Mouse (Mus musculus): Measurements from ENCODE around the gene Dixdc1. TPM values are rescaled to one million over a fixed set of nuclear protein-coding genes. Genes with fewer than 3 reads are reported as not detected.

Gene Dixdc1
- polyA plus RNA-seq, 1 experiment from 2014 or later, result 8.1 TPM

DNA sequence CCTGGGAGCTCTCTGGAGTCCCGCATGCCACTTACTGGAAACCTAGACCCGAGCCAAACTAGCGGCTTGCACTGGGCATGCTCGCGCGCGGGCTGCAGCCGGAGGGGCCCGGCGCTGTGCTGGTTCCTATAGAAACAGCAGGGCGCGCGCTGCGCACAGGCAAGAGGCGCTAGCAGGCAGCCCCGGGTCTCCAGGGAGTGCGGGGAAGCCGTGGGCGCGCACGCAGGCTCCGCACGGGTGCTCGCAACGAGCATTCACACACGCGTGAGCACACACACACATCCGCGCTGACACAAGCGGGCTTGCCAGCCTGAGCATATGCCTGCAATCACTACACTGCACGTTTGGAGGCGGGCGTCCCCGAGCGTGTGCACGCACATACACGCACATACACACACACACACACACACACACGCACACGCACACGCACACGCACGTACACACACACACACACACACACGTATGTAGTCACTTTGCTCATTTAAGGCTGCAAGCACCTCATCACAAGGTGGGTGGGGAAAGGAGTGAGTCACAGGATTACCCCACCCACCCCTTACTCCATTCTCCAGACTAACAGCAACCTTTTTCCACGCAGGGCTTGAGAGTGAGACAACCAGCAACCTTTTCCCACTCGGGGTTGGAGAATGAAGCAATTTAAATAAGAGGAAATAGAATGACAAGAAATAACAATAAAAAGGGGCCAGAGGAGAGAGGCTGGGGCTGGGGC lies 11.2 kb downstream of the Dixdc1 start:
- WGBS, result under 1% methylated on average over 44 of the region's 45 CpGs
- Histone ChIP-seq H3K27me3 (ENCODE audit: control insufficient read depth, insufficient read depth, low read depth, low read length) (no peaks in the 10 kb centered on the region), H3K4me2 (ENCODE audit: low read depth, low read length) (peak overlapping the region; percentile 91), H3K9me3 (ENCODE audit: control insufficient read depth, low read length) (no peaks in the 10 kb centered on the region), H3K4me3 (ENCODE audit: low read length) (peak overlapping the region; percentile 65), H3K9ac (ENCODE audit: low read length) (peak overlapping the region; percentile 74), H3K36me3 (ENCODE audit: control insufficient read depth, insufficient read depth, low read length) (no peaks in the 10 kb centered on the region), H3K4me1 (replicated peaks; ENCODE audit: control insufficient read depth, insufficient read depth, low read length) (peaks cover 19% of the 10 kb centered on the region), H3K27ac (ENCODE audit: low read length) (no peak overlapping the region)
- peak; percentile 93 for ATAC-seq (ENCODE audit: low read depth)

DNA sequence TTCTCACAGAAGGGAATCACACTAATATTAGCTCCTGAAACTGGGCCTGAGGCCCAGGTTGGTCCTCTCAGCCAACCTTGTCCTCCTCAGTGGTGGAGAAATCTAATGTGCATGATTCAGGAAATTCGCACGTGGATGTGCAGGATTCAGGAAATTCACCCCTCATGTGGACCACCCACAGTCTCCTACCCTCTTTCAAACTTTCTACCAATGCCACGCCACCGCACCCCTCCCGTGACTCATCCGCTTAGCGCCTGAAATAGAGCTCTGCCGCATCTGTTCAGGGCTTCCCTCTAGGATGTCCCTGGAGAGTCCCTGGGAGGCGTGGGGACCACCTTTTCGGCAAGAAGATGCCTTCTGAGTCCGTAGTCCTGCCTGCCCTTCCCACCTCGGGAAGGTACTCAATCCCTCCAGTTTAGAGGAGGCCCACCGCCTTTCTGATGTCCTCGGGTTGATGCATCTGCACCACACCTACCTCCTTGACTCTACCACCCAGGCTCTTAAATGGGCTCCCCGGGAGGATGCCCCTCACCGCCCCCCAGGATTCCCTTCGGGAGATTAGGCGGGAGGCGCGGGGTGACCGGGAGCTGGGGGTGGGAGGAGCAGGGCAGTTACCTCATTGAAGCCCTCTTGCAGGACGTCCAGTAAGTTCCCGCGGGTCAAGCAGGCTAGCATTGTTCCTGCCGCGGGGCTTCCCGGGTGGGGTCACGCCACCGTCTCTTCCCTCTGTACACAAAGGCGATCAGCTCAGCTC lies 12.0 kb downstream of the Dixdc1 start:
- WGBS, result 2% methylated on average over 30 of the region's 30 CpGs
- H3K27ac ChIP-seq (ENCODE audit: low read length), result no peak overlapping the region
- 0 out of 2 replicates have a peak, but pooled peaks have one; percentile 10 for ATAC-seq (ENCODE audit: low read depth)

DNA sequence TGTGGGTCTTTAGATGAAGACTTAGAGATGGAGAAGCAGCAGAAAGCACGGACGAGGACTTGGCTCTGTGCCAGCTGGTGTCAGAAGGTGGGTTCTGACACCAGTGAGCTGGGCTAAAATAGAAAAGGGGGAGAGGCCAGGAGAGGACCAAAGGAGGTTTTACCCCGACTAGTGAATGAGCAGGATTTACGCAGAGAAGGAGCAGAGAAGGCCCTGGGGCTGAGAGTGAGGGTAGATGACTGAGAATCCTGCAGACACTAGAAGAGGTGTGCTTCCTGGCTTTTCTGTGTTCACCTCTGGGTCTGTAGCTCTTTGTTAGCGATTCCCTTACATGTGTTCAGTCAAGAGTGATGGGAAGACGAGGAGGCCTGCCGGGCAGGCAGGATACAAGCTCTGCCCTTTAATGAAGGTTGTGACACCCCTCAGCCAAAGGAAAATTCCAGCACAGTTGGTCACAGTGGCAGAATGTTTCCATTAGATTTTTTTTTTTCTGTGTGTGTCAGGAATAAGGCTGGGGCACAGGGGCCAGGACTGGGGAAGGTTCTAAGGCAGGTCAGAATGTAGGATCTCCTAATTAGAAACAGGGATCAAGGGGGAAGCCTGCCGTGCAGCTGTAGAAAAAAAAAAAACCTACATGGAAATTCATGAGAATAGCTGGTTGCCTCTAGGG lies 13.3 kb downstream of the Dixdc1 start:
- Histone ChIP-seq H3K4me3 (ENCODE audit: low read length) (no peak overlapping the region), H3K27ac (ENCODE audit: low read length) (no peak overlapping the region), H3K9ac (ENCODE audit: low read length) (no peak overlapping the region)

More for the DNA sequence above, 12.0 kb downstream of the Dixdc1 start:
- peak overlapping the region; percentile 74 for H3K9ac ChIP-seq (ENCODE audit: low read length)
- H3K4me3 ChIP-seq (ENCODE audit: low read length), result peak overlapping the region; percentile 65
- no peaks in the 10 kb centered on the region for H3K36me3 ChIP-seq (ENCODE audit: control insufficient read depth, insufficient read depth, low read length)
- peak overlapping the region; percentile 91 for H3K4me2 ChIP-seq (ENCODE audit: low read depth, low read length)
- no peaks in the 10 kb centered on the region for H3K9me3 ChIP-seq (ENCODE audit: control insufficient read depth, low read length)
- no peaks in the 10 kb centered on the region for H3K27me3 ChIP-seq (ENCODE audit: control insufficient read depth, insufficient read depth, low read depth, low read length)
- H3K4me1 ChIP-seq (replicated peaks; ENCODE audit: control insufficient read depth, insufficient read depth, low read length), result peaks cover 25% of the 10 kb centered on the region

DNA sequence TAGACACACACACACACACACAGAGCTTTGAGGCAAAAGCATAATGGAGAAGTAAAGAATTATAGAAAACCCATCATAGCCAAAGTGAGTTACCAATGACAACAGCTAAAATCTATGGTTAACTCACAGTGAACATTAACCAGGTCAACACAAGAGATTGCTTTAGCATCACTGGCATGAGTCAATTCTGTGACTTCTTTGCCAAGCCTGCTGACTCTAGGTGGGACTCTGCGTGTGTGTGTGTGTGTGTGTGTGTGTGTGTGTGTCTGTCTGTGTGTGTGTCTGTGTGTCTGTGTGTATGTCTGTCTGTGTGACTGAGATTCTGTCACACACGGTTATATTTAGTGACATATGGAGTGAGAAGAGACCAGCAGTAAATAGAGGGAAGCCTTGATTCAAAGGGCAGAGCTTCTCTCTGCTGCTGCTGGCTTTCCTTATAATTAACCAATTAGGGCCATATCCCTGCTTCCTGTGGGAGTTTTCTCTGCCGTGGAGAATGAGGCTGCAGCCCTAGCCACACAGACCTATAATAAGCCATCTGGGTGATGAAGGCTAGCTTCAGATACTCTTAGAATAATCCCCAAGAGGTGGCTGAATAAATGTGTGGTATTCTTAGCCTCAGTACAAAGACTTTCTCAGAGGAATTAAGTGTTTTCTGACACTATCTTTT lies 14.5 kb downstream of the Dixdc1 start:
- ATAC-seq (ENCODE audit: low read depth), result no peak
- Histone ChIP-seq H3K4me3 (ENCODE audit: low read length) (no peak overlapping the region), H3K4me1 (replicated peaks; ENCODE audit: control insufficient read depth, insufficient read depth, low read length) (peaks cover 31% of the 10 kb centered on the region), H3K9me3 (ENCODE audit: control insufficient read depth, low read length) (no peaks in the 10 kb centered on the region), H3K27me3 (ENCODE audit: control insufficient read depth, insufficient read depth, low read depth, low read length) (no peaks in the 10 kb centered on the region), H3K36me3 (ENCODE audit: control insufficient read depth, insufficient read depth, low read length) (no peaks in the 10 kb centered on the region), H3K4me2 (ENCODE audit: low read depth, low read length) (no peak overlapping the region), H3K27ac (ENCODE audit: low read length) (no peak overlapping the region), H3K9ac (ENCODE audit: low read length) (no peak overlapping the region)
- 43% methylated on average over 3 of the region's 3 CpGs for WGBS

More for the DNA sequence above, 13.3 kb downstream of the Dixdc1 start:
- Histone ChIP-seq H3K4me2 (ENCODE audit: low read depth, low read length) (no peak overlapping the region), H3K9me3 (ENCODE audit: control insufficient read depth, low read length) (no peaks in the 10 kb centered on the region), H3K4me1 (replicated peaks; ENCODE audit: control insufficient read depth, insufficient read depth, low read length) (peaks cover 31% of the 10 kb centered on the region), H3K27me3 (ENCODE audit: control insufficient read depth, insufficient read depth, low read depth, low read length) (no peaks in the 10 kb centered on the region), H3K36me3 (ENCODE audit: control insufficient read depth, insufficient read depth, low read length) (no peaks in the 10 kb centered on the region)
- no peak for ATAC-seq (ENCODE audit: low read depth)
- whole genome bisulfite sequencing, result 55% methylated on average over 8 of the region's 8 CpGs

DNA sequence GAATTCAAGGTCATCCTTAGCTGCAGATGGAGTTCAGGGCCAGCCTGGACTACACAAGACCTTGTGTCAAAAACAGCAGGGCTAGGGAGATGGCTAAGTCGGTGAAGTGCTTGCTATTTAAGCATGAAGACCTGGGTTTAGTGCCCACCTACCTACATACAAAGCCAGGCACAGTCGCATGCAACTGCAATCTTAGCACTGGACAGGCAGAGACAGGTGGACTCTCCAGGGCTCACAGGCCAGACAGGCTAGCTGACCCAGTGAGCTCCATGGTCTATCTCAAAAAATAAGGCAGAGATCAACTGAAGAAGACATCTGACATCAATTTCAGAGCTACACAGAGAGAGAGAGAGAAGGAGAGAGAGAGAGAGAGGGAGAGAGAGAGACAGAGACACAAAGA lies 15.2 kb downstream of the Dixdc1 start:
- Histone ChIP-seq H3K27me3 (ENCODE audit: control insufficient read depth, insufficient read depth, low read depth, low read length) (no peaks in the 10 kb centered on the region), H3K9me3 (ENCODE audit: control insufficient read depth, low read length) (no peaks in the 10 kb centered on the region), H3K4me3 (ENCODE audit: low read length) (no peak overlapping the region), H3K4me1 (replicated peaks; ENCODE audit: control insufficient read depth, insufficient read depth, low read length) (peaks cover 31% of the 10 kb centered on the region), H3K4me2 (ENCODE audit: low read depth, low read length) (no peak overlapping the region), H3K27ac (ENCODE audit: low read length) (no peak overlapping the region), H3K9ac (ENCODE audit: low read length) (no peak overlapping the region), H3K36me3 (ENCODE audit: control insufficient read depth, insufficient read depth, low read length) (no peaks in the 10 kb centered on the region)
- 80% methylated on average over 2 of the region's 2 CpGs for WGBS
- ATAC-seq (ENCODE audit: low read depth), result no peak

DNA sequence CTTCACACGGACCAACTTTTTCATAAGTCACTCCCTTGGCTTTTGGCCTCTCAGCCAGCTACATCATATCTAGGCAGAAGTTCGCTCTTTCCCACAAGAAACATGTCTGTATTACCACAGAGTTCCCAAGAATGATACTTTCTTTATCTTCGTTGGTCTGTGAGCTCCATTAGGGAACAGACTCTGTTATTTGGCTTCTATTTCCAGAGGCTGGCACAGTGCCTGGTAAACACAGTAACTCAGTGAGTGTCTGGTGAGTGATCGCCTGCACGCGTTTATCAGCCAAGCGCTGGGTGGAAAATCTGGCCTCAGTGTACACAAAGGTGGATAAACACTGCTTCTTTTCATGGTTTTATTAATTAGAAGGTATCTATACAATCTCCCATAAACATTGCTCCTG lies 15.9 kb downstream of the Dixdc1 start:
- Histone ChIP-seq H3K4me2 (ENCODE audit: low read depth, low read length) (peak overlapping the region; percentile 47), H3K4me3 (ENCODE audit: low read length) (no peak overlapping the region), H3K36me3 (ENCODE audit: control insufficient read depth, insufficient read depth, low read length) (no peaks in the 10 kb centered on the region), H3K9me3 (ENCODE audit: control insufficient read depth, low read length) (no peaks in the 10 kb centered on the region), H3K27me3 (ENCODE audit: control insufficient read depth, insufficient read depth, low read depth, low read length) (no peaks in the 10 kb centered on the region), H3K4me1 (replicated peaks; ENCODE audit: control insufficient read depth, insufficient read depth, low read length) (peaks cover 31% of the 10 kb centered on the region), H3K9ac (ENCODE audit: low read length) (no peak overlapping the region), H3K27ac (ENCODE audit: low read length) (peak overlapping the region; percentile 85)
- WGBS, result 21% methylated on average over 7 of the region's 7 CpGs
- ATAC-seq (ENCODE audit: low read depth), result peak; percentile 73

DNA sequence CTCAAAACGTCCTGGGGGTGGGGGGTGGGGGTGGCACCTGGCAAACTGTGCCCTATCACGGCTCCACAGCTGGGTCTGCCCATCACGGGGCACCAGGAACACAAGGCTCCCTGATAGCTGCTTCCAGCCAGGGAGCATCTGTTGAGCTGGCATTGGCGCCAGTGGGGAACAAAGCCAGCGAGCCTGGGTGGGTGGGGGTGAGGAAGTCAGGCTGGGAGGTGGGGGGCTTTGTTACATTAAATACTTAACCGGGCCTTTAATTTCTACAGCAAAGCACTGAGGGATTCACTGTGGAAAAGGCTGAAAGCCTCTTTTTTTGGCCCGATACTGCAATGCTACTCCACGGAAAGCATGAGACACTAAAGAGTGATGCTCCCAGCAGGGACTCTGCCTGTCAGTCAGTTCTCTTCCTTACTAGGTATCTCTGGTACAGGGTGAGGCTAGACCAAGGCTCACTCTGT lies 16.8 kb downstream of the Dixdc1 start:
- no peaks in the 10 kb centered on the region for H3K27me3 ChIP-seq (ENCODE audit: control insufficient read depth, insufficient read depth, low read depth, low read length)
- H3K36me3 ChIP-seq (ENCODE audit: control insufficient read depth, insufficient read depth, low read length), result no peaks in the 10 kb centered on the region
- ATAC-seq (ENCODE audit: low read depth), result no peak
- H3K4me3 ChIP-seq (ENCODE audit: low read length), result no peak overlapping the region
- H3K4me1 ChIP-seq (replicated peaks; ENCODE audit: control insufficient read depth, insufficient read depth, low read length), result peaks cover 31% of the 10 kb centered on the region
- no peak overlapping the region for H3K4me2 ChIP-seq (ENCODE audit: low read depth, low read length)
- 43% methylated on average over 8 of the region's 8 CpGs for WGBS
- no peak overlapping the region for H3K9ac ChIP-seq (ENCODE audit: low read length)
- no peak overlapping the region for H3K27ac ChIP-seq (ENCODE audit: low read length)
- H3K9me3 ChIP-seq (ENCODE audit: control insufficient read depth, low read length), result no peaks in the 10 kb centered on the region

DNA sequence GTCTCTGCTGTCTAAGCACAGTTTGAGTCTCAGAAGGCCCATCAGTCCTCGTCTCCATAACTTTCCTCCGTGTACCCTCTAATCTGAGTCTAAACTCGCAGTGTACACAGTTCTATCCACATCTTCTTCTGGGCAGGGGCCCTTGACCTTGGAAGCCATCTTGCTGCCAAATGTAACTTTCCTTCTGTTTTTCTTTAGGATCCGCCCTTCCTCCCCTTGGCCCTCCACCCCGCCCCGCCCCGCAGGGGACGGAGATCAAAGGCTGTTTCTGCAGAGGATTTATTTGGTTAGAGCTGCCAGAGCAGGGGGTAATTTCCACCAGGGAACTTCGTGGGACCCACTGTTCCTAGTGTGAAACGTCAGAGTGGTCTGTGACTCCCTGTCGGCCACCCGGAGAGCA lies 18.3 kb downstream of the Dixdc1 start:
- no peak overlapping the region for H3K27ac ChIP-seq (ENCODE audit: low read length)
- ATAC-seq (ENCODE audit: low read depth), result no peak

More for the DNA sequence above, 18.3 kb downstream of the Dixdc1 start:
- Histone ChIP-seq H3K9me3 (ENCODE audit: control insufficient read depth, low read length) (no peaks in the 10 kb centered on the region), H3K4me3 (ENCODE audit: low read length) (no peak overlapping the region), H3K4me1 (replicated peaks; ENCODE audit: control insufficient read depth, insufficient read depth, low read length) (peaks cover 21% of the 10 kb centered on the region), H3K9ac (ENCODE audit: low read length) (no peak overlapping the region), H3K27me3 (ENCODE audit: control insufficient read depth, insufficient read depth, low read depth, low read length) (no peaks in the 10 kb centered on the region), H3K4me2 (ENCODE audit: low read depth, low read length) (no peak overlapping the region), H3K36me3 (ENCODE audit: control insufficient read depth, insufficient read depth, low read length) (no peaks in the 10 kb centered on the region)
- WGBS, result 20% methylated on average over 12 of the region's 12 CpGs
